Mouse (Mus musculus) forebrain, postnatal 0 days (tissue): Measurements from ENCODE around the gene Fam83f. TPM values are rescaled to one million over a fixed set of nuclear protein-coding genes. Genes with fewer than 3 reads are reported as not detected.

Experiments used
- ATAC-seq: fragments of 200-750 bp; cut with Nextera tagmentation; 2 replicates; pipeline ENCODE4 v1.8.0; 2017; ENCODE audit warnings: mild to moderate bottlenecking, moderate library complexity
- DNase-seq: peaks from one replicate; pipeline ENCODE4 v3.0.0-alpha.2; 2015
- H3K27ac ChIP-seq: fragments of 300-500 bp; sonication (generic); 2 replicates; pipeline ENCODE4 v1.5.1; 2014; ENCODE audit warnings: low read depth, mild to moderate bottlenecking, antibody characterized with exemption, low read length, moderate library complexity, mixed read lengths
- H3K27me3 ChIP-seq: fragments of 300-500 bp; sonication (generic); 2 replicates; pipeline ENCODE4 v1.6.1; 2014; ENCODE audit warnings: mild to moderate bottlenecking, low read length, mixed read lengths; ENCODE audit not compliant: insufficient read depth
- H3K36me3 ChIP-seq: fragments of 300-500 bp; sonication (generic); 2 replicates; pipeline ENCODE4 v1.6.1; 2014; ENCODE audit warnings: mild to moderate bottlenecking, moderate library complexity; ENCODE audit not compliant: insufficient read depth
- H3K4me1 ChIP-seq: fragments of 300-500 bp; sonication (generic); 2 replicates; pipeline ENCODE4 v1.6.1; 2014; ENCODE audit warnings: antibody characterized with exemption; ENCODE audit not compliant: insufficient read depth
- H3K4me2 ChIP-seq: fragments of 300-500 bp; sonication (generic); 2 replicates; pipeline ENCODE4 v1.6.1; 2014; ENCODE audit warnings: low read depth, mild to moderate bottlenecking, moderate library complexity
- H3K4me3 ChIP-seq: fragments of 300-500 bp; sonication (generic); 2 replicates; pipeline ENCODE4 v1.5.1; 2014; ENCODE audit warnings: low read depth, low read length, mixed read lengths
- H3K9ac ChIP-seq: fragments of 300-500 bp; sonication (generic); 2 replicates; pipeline ENCODE4 v1.6.1; 2014; ENCODE audit warnings: mild to moderate bottlenecking
- H3K9me3 ChIP-seq: fragments of 300-500 bp; sonication (generic); 2 replicates; pipeline ENCODE4 v1.6.1; 2016; ENCODE audit warnings: low read length
- CTCF ChIP-seq: sonication (generic); IDR thresholded peaks from 2 replicates; pipeline ENCODE4 v1.5.1; 2016; ENCODE audit warnings: antibody characterized with exemption, control low read depth, low read depth
- WGBS: fragments of 180-500 bp; shearing (Covaris S2); extraction: QIAGEN DNeasy Blood & Tissue Kit; methylation state at CpG from one replicate; pipeline ENCODE4 v1.1.7; 2014; 5-methylcytosine and 5-hydroxymethylcytosine counted together
- polyA plus RNA-seq: library from polyadenylated mRNA; unstranded; fragments of >200 nt; fragmentation: Nextera tagmentation; extraction: Ambion mirVana; gene quantifications from 2 replicates; pipeline ENCODE4 v1.2.1, GENCODE M21; 2015
- total RNA-seq: library from RNA; depleted of rRNA; stranded (reverse); fragments of >200 nt; gene quantifications from 2 replicates; pipeline ENCODE4 v1.2.3, GENCODE M21; 2014

Fam83f gene
- total and polyA plus RNA-seq, 2 experiments from 2014 or later: 0.36 to 1.1 TPM

DNA sequence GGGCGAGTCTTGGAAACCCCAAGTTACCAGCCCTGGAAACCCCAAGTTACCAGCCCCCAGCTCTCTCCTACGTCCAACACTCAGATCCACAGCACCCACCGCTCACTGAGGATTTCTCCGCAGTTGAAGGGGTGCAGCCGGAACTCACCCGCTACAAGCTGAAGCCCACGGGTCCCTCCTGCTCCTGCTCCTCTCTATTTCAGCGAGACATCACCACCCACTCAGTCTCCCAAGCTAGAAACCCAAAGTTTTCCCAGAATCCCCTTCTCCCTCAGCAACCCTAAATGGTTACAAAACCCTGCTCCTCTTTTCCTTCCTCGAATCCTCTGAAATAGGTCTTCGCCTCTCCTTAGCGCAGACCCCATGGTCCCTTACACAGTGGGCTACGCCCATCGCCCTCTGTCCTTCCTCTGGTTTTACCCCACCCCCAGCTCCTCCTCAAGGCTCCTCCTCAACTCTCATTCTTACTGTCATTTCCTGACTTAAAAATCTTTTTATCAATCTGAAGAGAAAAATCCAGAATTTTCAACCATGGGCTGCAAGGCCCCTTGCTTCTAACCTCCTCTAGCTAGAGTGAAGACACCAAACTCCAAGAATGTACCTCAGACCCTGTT lies 39.3 kb upstream of the Fam83f start:
- H3K4me2 ChIP-seq: no peak overlapping the region
- 91% methylated on average over 13 of the region's 13 CpGs for WGBS

DNA sequence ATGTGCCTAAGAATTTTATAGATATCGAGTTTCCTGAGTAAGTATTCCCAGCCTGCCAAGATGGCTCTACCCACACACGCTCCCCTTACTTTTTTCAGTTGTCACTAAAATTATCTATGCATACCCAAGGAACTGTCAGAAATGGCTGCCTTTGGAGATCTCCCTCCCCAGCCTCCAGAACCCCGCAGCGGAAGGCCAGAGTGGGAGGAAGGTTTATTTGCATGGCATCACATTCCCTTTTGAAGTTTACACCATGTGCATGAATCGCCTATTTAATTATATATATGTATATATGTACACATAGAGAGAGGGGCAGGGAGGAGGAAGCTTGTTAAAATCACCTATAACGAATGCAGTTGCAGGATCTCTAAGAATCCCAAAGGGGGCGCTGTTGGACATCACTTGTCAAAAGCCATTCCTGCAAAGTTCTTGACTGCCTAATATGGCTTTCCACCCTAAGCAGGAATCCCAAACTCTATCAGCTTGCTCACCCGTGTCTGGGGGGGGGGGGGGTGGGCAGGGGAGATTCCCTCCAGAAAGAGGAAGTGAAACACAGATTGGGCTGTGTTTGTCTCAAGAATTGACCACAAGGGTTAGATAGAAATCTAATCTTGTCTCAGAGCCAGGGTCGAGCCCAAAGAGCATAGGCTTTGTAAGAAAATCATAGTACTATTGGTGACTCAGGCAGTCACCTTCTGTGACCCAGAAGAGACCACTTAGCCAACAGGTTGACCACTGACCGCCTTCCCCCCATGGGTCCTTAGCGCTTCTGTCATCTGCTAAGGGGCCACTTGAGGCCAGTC lies 37.1 kb upstream of the Fam83f start:
- Histone ChIP-seq H3K9me3 (no peaks in the 10 kb centered on the region), H3K27me3 (no peaks in the 10 kb centered on the region), H3K27ac (no peak overlapping the region), H3K36me3 (no peaks in the 10 kb centered on the region), H3K4me2 (no peak overlapping the region), H3K4me3 (no peak overlapping the region), H3K4me1 (no peaks in the 10 kb centered on the region), H3K9ac (no peak overlapping the region)
- WGBS: 61% methylated on average over 11 of the region's 11 CpGs
- TF ChIP-seq CTCF: peak; percentile 66
- no peak for ATAC-seq
- peak; percentile 61 for DNase-seq

More for the DNA sequence above, 39.3 kb upstream of the Fam83f start:
- Histone ChIP-seq H3K9me3 (no peaks in the 10 kb centered on the region), H3K4me3 (no peak overlapping the region), H3K4me1 (no peaks in the 10 kb centered on the region), H3K27me3 (no peaks in the 10 kb centered on the region), H3K9ac (no peak overlapping the region), H3K36me3 (no peaks in the 10 kb centered on the region), H3K27ac (no peak overlapping the region)
- DNase-seq (no peak), ATAC-seq (no peak)
- TF ChIP-seq CTCF: no peak

DNA sequence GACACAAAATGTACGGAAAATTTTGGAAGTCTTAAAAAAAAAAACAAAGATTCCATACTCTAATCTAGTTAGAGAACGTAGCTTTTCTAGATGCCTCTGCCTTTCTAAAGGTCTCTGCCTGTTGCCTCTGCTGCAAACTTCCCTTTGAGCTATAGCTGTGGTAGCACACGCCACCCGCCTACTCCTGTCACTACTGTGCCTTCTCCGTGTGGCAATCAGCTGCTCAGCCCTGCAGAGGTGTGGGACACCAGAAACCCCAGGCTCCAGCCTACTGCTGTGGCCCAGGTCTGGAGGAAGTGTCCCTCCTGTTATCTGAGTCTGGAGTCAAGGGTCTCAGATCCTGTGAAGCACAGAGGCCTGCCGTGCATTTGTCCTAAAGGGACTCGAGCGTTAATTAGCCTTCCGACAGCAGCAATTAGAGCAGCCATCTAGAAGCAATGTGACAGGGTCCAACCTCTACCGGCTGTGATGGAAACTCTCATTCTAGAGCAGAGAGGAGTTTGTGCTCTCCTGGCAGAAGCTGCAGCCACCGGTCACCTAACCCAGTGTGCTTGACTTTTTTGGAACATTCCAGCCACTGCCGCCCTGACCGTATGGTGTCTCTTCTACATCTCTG lies 34.8 kb upstream of the Fam83f start:
- DNase-seq (no peak), ATAC-seq (no peak)
- Histone ChIP-seq H3K27me3 (no peaks in the 10 kb centered on the region), H3K4me2 (no peak overlapping the region), H3K9ac (no peak overlapping the region), H3K27ac (no peak overlapping the region), H3K4me1 (no peaks in the 10 kb centered on the region), H3K9me3 (no peaks in the 10 kb centered on the region), H3K36me3 (no peaks in the 10 kb centered on the region), H3K4me3 (no peak overlapping the region)
- 40% methylated on average over 13 of the region's 13 CpGs for WGBS
- no peak for TF ChIP-seq CTCF

DNA sequence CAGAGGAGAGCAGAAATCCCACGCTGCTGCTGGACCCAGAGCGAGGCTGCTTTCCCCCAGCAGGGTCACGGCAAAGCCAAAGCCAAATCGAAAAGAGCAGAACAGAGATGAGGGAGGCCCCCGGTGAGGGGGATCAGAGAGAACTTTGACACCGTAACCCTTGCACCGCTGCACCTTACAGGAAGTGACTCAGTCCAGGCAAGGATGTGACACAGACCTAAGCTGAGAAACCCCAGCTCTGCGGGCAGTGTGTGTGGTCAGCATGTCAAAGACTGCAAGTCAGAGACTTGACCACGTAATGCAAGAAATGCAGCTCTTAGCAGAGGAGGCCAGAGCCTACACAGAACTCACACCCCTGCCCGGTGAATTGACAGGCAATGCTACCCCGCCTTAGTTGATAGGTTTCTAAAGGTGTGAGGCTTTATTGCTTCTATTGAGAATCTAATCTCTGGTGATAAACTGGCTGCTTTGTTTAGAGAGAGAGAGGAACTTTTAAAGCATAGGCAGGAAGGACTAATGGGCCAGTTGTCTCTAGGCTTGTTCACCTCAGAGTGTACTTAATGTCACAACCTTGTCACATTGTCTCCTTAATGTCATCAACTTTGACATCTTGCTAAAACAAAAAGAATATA lies 32.5 kb upstream of the Fam83f start:
- no peaks in the 10 kb centered on the region for H3K27me3 ChIP-seq
- 76% methylated on average over 11 of the region's 11 CpGs for WGBS
- H3K4me3 ChIP-seq: no peak overlapping the region
- no peaks in the 10 kb centered on the region for H3K36me3 ChIP-seq
- no peak for TF ChIP-seq CTCF
- H3K9me3 ChIP-seq: no peaks in the 10 kb centered on the region
- ATAC-seq: no peak
- no peak overlapping the region for H3K27ac ChIP-seq
- H3K9ac ChIP-seq: no peak overlapping the region
- no peaks in the 10 kb centered on the region for H3K4me1 ChIP-seq
- DNase-seq: no peak
- H3K4me2 ChIP-seq: no peak overlapping the region

DNA sequence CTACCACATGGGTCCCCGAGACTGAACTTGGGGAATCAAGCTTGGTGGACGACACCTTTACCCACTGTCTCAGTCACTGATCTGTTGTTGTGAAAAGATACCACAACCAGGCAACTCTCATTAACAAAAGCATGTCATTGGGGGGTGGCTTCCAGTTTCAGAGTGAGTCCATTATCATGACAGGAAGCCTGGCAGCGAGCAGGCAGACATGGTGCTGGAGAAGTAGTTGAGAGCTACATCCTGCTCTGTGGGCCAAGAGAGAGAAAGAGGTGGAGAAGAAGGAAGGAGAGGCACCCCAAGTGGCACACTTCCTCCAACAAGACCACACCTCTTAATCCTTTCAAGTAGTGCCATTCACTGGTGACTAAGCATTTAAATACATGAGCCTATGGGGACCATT lies 31.8 kb upstream of the Fam83f start:
- Histone ChIP-seq H3K27ac (no peak overlapping the region), H3K36me3 (no peaks in the 10 kb centered on the region), H3K4me2 (no peak overlapping the region), H3K27me3 (no peaks in the 10 kb centered on the region), H3K9me3 (no peaks in the 10 kb centered on the region), H3K4me3 (no peak overlapping the region), H3K4me1 (no peaks in the 10 kb centered on the region), H3K9ac (no peak overlapping the region)
- WGBS: 86% methylated on average over 3 of the region's 3 CpGs
- DNase-seq (no peak), ATAC-seq (no peak)
- TF ChIP-seq CTCF: no peak

DNA sequence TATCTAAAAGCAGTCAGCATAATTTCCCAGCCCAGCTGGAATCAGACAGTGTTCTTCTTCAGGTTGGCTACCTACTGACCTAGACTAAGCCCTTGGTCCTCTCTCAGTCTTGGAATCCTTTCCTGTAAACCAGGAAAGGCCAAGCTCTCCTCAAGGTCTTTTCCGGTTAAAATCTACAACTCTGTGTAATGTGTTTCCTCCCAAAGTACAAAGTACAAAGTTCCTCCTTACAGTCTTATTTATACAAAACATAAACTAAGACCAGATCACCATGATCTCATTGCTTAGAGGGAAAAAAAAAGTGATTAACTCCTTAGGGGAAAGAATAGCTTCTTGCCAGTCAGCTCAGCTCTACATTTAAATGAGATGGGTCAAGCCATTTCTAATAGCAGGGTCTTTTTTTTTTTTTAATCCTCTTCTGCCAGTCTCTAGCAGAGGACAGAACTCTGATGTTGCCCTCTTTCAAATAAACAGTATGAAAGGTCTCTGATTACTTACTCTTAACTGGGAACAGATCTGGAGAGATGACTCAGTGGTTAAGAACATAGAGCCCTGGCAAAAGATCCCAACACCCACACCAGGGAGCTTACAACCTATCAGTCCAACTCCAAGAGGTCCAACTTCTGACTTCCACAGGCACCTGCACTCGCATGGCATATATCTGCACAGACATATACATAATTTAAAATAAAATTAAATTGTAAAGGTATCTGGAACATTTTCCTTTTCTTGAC lies 29.8 kb upstream of the Fam83f start:
- no peak for DNase-seq
- WGBS: 92% methylated on average over 2 of the region's 2 CpGs

More for the DNA sequence above, 29.8 kb upstream of the Fam83f start:
- Histone ChIP-seq H3K9ac (no peak overlapping the region), H3K36me3 (no peaks in the 10 kb centered on the region), H3K27me3 (no peaks in the 10 kb centered on the region), H3K4me3 (no peak overlapping the region), H3K27ac (no peak overlapping the region), H3K4me2 (no peak overlapping the region), H3K9me3 (no peaks in the 10 kb centered on the region), H3K4me1 (no peaks in the 10 kb centered on the region)
- TF ChIP-seq CTCF: no peak
- ATAC-seq: no peak
